Mouse (Mus musculus) left cerebral cortex, postnatal 25 days (tissue): Measurements from ENCODE around the gene Pwwp2b. TPM values are rescaled to one million over a fixed set of nuclear protein-coding genes. Genes with fewer than 3 reads are reported as not detected.

Source experiments
- DNase-seq, 2 experiments: peaks; one replicate each; pipeline ENCODE4 v3.0.0; 2022; ENCODE audit warnings: low spot score in 2 of 2, mixed read lengths in 1 of 2
- intact Hi-C: fragments of 180-260 bp; cut with DNase I; formaldehyde crosslinking; loops from one replicate; pipeline ENCODE4 v1.15.1; 2025
- total RNA-seq, 2 experiments: library from RNA; stranded (reverse); gene quantifications; 2 replicates each; pipeline ENCODE4 v1.2.3; 2021

Pwwp2b gene
- total RNA-seq, 2 experiments from 2014 or later = 10.5 to 11.9 TPM

- intact Hi-C loops = no loop called here
- DNase-seq = peak in 1 of 2 experiments; percentile 26
Observed at GRCm38 (mm10) chr7:139251881-139252301, 3.6 kb downstream of the Pwwp2b start.

- no peak for DNase-seq
- intact Hi-C loops = no loop called here
Observed at GRCm38 (mm10) chr7:139252566-139252965, 4.3 kb downstream of the Pwwp2b start.

GRCm38 (mm10) chr7:139252986-139253385 lies 4.7 kb downstream of the Pwwp2b start:
- no peak for DNase-seq
- intact Hi-C loops = no loop called here

- no peak for DNase-seq
- intact Hi-C loops = no loop called here
Observed at GRCm38 (mm10) chr7:139253462-139253861, 5.2 kb downstream of the Pwwp2b start.

GRCm38 (mm10) chr7:139254626-139255025 lies 6.3 kb downstream of the Pwwp2b start:
- DNase-seq = no peak
- intact Hi-C loops = no loop called here

GRCm38 (mm10) chr7:139257752-139258542 lies 9.7 kb downstream of the Pwwp2b start:
- DNase-seq = no peak
- intact Hi-C loops = no loop called here

GRCm38 (mm10) chr7:139264337-139264736 lies 16.1 kb downstream of the Pwwp2b start:
- intact Hi-C loops = no loop called here
- no peak for DNase-seq

- DNase-seq = no peak
- intact Hi-C loops = no loop called here
Observed at GRCm38 (mm10) chr7:139265634-139266033, 17.4 kb downstream of the Pwwp2b start.

- intact Hi-C loops = no loop called here
- DNase-seq = no peak
Observed at GRCm38 (mm10) chr7:139266431-139266830, 18.1 kb downstream of the Pwwp2b start.

- DNase-seq = no peak
- intact Hi-C loops = no loop called here
Observed at GRCm38 (mm10) chr7:139266886-139267870, 18.9 kb downstream of the Pwwp2b start.

- no peak for DNase-seq
- intact Hi-C loops = no loop called here
Observed at GRCm38 (mm10) chr7:139270738-139271137, 22.5 kb downstream of the Pwwp2b start.

GRCm38 (mm10) chr7:139271871-139272270 lies 23.6 kb downstream of the Pwwp2b start:
- DNase-seq = peak; percentile 62 to 92
- intact Hi-C loops = loop anchor here (2.0 kb wide), 1 partner anchor 25 kb away; no protein-coding TSS in a partner anchor

GRCm38 (mm10) chr7:139272639-139273396 lies 24.5 kb downstream of the Pwwp2b start:
- intact Hi-C loops = loop anchor here (2.0 kb wide), 1 partner anchor 26 kb away; no protein-coding TSS in a partner anchor
- peak; percentile 61 to 82 for DNase-seq

GRCm38 (mm10) chr7:139273397-139273719 lies 25.1 kb downstream of the Pwwp2b start:
- intact Hi-C loops = loop anchor here (2.0 kb wide), 1 partner anchor 27 kb away; no protein-coding TSS in a partner anchor
- DNase-seq = no peak

GRCm38 (mm10) chr7:139275586-139275985 lies 27.3 kb downstream of the Pwwp2b start:
- DNase-seq = peak; percentile 54 to 70
- intact Hi-C loops = no loop called here

GRCm38 (mm10) chr7:139276150-139276549 lies 27.9 kb downstream of the Pwwp2b start:
- DNase-seq = no peak
- intact Hi-C loops = no loop called here

- no peak for DNase-seq
- intact Hi-C loops = no loop called here
Observed at GRCm38 (mm10) chr7:139277536-139277935, 29.3 kb downstream of the Pwwp2b start.

GRCm38 (mm10) chr7:139279571-139279970 lies 31.3 kb downstream of the Pwwp2b start:
- intact Hi-C loops = no loop called here
- no peak for DNase-seq

- intact Hi-C loops = no loop called here
- DNase-seq = no peak
Observed at GRCm38 (mm10) chr7:139280044-139280443, 31.8 kb downstream of the Pwwp2b start.

- intact Hi-C loops = no loop called here
- no peak for DNase-seq
Observed at GRCm38 (mm10) chr7:139281195-139281594, 32.9 kb downstream of the Pwwp2b start.
